Mouse (Mus musculus) bone marrow, adult 2 months (tissue): ENCODE measurements around the gene Exosc1. TPM values are rescaled to one million over a fixed set of nuclear protein-coding genes. Genes with fewer than 3 reads are reported as not detected.
A peak's percentile ranks its signal among the peaks of the same experiment; 100 is the strongest.

ENCODE experiments used
- H3K27ac ChIP-seq: fragments of 200-500 bp; 2 replicates; pipeline ENCODE4 v1.5.1; 2012; ENCODE audit warnings: low read depth, mild to moderate bottlenecking, control low read depth, inconsistent platforms, low read length; ENCODE audit not compliant: control insufficient read depth, poor library complexity, insufficient read depth
- H3K4me1 ChIP-seq: fragments of 200-500 bp; 2 replicates; pipeline ENCODE4 v1.6.1; 2011; ENCODE audit warnings: low read length; ENCODE audit not compliant: control insufficient read depth, insufficient read depth
- H3K4me3 ChIP-seq: fragments of 200-500 bp; replicated peaks from 2 replicates; pipeline ENCODE3; 2011; ENCODE audit warnings: mild to moderate bottlenecking, low read depth, low read length, control low read depth; ENCODE audit not compliant: control insufficient read depth
- CTCF ChIP-seq: fragments of 200-500 bp; IDR thresholded peaks from 2 replicates; pipeline ENCODE4 v1.5.1; 2011; ENCODE audit warnings: low read length, control low read depth; ENCODE audit not compliant: control insufficient read depth, insufficient read depth
- POLR2A ChIP-seq: fragments of 200-500 bp; IDR thresholded peaks from 2 replicates; pipeline ENCODE4 v1.6.1; 2011; ENCODE audit warnings: low read depth, mild to moderate bottlenecking, control low read depth, low read length, borderline replicate concordance; ENCODE audit not compliant: control insufficient read depth
- WGBS: fragments of 180-500 bp; shearing (Covaris S2); methylation state at CpG from one replicate; pipeline ENCODE4 v1.1.7; 2018; 5-methylcytosine and 5-hydroxymethylcytosine counted together
- polyA plus RNA-seq: library from polyadenylated mRNA; stranded (reverse); fragments of >200 nt; gene quantifications from 2 replicates; pipeline ENCODE4 v1.2.4, GENCODE M21; 2011; ENCODE audit warnings: low replicate concordance; ENCODE audit not compliant: missing spikeins, insufficient read depth, insufficient read length

The Exosc1 gene
- polyA plus RNA-seq, 1 experiment, result 24.6 TPM

DNA sequence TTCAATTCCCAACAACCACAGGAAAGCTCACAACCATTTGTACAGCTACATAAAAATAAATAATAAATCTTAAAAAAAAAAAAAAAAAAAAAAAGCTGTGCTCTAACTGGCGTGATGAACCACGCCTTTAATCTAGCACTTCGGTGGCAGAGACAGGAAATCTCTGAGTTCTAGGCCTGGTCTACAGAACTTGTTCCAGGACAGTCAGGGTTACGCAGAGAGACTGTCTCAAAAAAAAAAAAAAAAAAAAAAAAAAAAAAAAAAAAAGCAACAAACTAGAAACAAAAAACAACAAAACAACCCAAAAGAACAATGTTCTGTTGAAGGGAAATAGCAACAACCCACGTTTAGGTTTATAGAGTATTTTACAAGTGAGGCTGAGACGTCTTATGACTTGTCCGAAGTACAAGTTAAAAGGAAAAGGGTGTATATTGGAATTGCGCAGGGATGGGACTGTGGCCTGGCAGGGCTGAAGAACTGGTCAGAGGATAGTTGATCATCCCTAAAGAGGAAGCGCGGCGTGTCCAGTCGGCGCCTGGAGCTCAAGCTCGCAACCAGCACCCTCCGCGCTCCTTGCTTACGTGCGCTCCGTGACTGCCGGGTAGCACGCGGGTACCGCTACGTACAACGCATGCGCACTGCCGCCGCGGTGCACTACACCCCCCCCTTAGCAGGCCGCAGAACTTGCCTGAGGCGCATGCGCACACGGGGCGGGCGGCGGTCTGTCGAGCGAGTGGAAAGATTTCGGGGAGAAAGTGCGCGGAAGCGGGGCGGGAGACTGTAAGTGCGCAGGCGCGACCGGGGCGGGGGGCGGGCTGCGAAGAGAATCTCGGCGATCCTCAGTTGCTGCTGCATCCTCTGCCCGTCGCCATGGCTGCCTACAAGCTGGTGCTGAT lies 21.8 kb downstream of the Exosc1 start, which contains the start of gene Pgam1:
TSS of gene Pgam1 (plus strand) at position 746 of the 896 bp plus-strand sequence.
- H3K4me1 ChIP-seq, result peaks cover 6% of the 10 kb centered on the region
- peak within 1 kb of the TSS; percentile 92 for H3K27ac ChIP-seq
- TF ChIP-seq POLR2A (peak; percentile 71; the same call in 1 of the 2 replicates), CTCF (no peak)
- WGBS, result 2% methylated on average over 54 of the region's 54 CpGs
- peak within 1 kb of the TSS; percentile 81 for H3K4me3 ChIP-seq

DNA sequence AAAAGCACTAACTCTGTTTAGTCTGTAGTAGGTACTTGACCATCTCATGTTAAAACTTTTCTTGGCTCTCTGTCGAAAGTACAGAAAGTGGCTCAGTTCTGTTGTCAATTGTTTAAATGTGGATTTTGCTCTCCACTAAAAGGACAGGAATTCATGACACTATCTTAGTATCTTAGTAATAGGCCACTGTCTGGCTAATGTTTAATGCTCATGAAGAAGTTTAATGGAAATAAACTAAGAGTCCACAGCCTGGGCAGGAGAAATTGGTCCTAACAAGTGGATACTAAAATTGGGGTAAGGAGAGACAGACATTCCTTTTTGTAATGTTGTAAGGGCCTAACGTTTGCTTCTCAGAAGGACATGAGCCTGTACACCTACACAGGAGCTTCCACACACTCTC lies 22.8 kb downstream of the Exosc1 start:
- no peak overlapping the region for H3K4me3 ChIP-seq
- no peak overlapping the region for H3K27ac ChIP-seq
- WGBS, result 90% methylated on average over 2 of the region's 2 CpGs
- TF ChIP-seq CTCF (no peak), POLR2A (no peak)
- peaks cover 5% of the 10 kb centered on the region for H3K4me1 ChIP-seq

DNA sequence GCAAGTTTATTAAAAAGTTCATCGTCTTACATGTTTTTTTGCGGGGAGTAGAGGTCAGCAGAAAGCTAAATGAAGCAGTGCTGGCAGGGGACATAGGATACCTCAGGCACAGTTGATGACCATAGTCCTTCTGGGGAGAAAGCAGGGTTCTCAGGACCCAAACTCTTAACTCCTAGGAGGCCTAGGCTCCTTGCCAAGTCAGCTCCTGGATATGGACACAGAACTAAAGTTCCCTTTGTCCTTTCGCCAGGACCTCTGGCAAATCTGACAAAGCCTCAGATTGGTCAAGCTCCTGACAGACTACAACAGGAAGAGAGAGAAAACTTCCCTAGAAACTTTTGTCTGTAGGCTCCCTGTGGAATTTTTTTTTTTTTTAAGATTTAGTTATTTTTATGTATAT lies 24.5 kb downstream of the Exosc1 start:
- TF ChIP-seq POLR2A (no peak), CTCF (no peak)
- H3K4me3 ChIP-seq, result no peak overlapping the region
- peaks cover 3% of the 10 kb centered on the region for H3K4me1 ChIP-seq
- H3K27ac ChIP-seq, result no peak overlapping the region
- WGBS, result 78% methylated on average over 3 of the region's 3 CpGs

DNA sequence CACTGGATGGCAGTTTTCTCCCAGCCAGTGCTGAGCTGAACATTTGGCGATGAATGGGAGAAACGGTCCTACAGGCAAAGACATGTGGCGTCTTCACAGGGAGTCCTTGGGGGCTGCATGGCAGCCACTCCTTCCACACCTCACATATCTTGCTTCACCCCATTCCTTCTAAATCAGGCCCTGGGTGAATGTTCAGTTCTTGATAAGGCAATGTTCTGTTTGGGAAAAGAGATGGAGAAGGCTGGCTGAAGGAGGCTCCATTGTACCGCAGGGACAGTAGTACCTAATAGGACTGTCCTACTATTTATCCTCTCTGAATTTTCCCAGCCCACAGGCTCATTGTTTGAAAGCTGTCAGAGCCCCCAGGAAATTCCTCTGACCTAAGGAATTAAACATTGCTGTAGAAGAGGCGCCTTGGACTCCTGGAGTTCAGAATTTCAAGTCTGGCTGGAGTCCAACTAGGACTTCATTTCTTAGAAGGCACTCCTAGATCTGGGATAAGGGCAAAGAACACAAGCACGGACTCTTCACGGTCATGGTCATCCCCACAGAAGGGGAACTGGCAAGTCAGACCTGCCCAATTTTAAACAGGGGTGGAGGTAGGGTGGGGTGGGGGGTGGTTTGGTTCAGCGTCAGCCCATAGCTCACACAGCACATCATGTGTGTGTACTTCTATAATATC lies 26.0 kb downstream of the Exosc1 start:
- peaks cover 5% of the 10 kb centered on the region for H3K4me1 ChIP-seq
- 51% methylated on average over 8 of the region's 8 CpGs for WGBS
- H3K27ac ChIP-seq, result peak overlapping the region; percentile 78
- no peak overlapping the region for H3K4me3 ChIP-seq
- no peak for TF ChIP-seq CTCF
- no peak for TF ChIP-seq POLR2A

DNA sequence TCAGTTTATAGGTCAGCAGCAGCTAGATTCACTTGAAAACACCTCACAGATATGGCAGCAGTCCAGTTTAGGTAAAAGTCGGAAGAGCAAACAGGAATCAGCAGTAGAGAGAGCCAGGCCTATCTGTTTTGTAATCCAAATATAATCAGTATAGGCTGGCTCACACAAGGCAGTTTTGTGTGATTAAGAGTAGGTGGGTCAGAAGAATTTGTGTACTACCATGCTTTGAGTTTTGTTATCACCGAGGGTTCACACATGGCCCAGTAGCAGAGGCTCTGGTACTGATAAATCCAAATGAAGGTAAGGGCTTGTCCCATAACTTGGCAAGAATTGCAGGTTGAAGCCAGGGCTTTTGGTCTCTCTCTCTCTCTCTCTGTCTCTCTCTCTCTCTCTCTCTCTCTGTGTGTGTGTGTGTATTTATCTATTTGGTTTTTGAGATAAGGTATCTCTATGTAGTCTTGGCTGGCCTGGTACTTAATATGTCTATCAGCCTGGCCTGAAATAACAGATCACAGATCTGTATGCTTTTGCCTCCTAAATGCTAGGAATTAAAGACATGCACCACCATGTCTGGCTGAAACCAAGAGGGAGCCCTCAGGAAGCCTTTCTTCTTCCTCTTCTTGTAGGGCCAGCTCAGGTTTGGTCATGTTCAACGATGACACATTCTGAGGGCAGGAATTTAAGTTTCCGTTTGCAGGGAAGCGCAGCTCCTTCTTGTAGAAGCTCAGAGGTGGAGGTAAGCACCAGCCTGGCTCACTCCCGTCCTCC lies 26.7 kb downstream of the Exosc1 start:
- 33% methylated on average over 6 of the region's 6 CpGs for WGBS
- peaks cover 7% of the 10 kb centered on the region for H3K4me1 ChIP-seq
- no peak overlapping the region for H3K4me3 ChIP-seq
- peak overlapping the region; percentile 78 for H3K27ac ChIP-seq
- TF ChIP-seq POLR2A (no peak), CTCF (no peak)

DNA sequence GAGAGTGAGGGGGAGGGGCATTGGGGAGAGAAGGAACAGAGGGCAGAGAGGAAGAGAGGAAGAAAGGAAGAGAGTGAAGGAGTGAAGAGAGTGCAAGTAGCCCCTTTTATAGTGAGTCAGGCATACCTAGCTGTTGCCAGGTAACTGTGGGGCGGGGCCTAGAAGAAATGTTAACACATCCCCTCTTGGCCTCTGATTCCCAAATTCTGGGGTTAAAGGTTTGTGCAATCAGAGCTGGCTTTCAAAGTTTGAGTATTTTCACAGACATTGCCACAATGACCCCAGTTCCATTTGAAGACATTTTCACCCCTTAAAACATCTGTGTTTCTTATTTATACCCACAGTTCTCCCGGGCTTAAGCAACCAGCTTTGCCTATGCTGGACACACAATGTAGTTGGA lies 28.0 kb downstream of the Exosc1 start:
- WGBS, result 78% methylated on average over 2 of the region's 2 CpGs
- no peak for TF ChIP-seq POLR2A
- no peak for TF ChIP-seq CTCF

DNA sequence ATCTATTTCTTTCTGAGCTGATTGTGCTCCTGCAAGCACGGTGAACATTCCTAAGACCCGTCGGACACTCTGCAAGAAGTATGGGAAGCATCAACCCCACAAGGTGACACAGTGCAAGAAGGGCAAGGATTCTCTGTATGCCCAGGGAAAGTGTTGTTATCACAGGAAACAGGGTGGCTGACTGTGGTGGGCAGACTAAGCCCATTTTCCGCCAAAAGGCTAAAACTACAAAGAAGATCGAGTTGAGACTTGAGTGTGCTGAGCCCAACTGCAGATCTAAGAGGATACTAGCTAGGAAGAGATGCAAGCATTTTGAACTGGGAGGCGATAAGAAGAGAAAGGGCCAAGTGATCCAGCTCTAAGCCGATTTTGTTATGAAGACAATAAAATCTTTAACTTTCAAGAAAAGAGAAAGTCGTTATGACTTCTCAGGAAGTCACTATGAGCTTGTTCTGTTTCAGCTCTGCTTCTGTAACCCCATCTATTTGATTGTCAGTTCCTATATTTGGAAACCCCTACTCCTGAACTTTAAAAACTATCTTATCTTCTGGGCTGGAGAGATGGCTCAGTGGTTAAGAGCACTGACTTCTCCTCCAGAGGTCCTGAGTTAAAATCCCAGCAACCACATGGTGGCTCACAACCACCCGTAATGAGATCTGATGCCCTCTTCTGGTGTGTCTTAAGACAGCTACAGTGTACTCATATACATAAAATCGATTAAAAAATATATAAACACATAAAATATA lies 30.2 kb downstream of the Exosc1 start:
- TF ChIP-seq POLR2A, result no peak
- no peak for TF ChIP-seq CTCF
- H3K4me3 ChIP-seq, result no peak overlapping the region
- 20% methylated on average over 10 of the region's 10 CpGs for WGBS
- no peak overlapping the region for H3K27ac ChIP-seq
- peaks cover 12% of the 10 kb centered on the region for H3K4me1 ChIP-seq

More for the DNA sequence above, 28.0 kb downstream of the Exosc1 start:
- peaks cover 7% of the 10 kb centered on the region for H3K4me1 ChIP-seq
- no peak overlapping the region for H3K27ac ChIP-seq
- no peak overlapping the region for H3K4me3 ChIP-seq
